Mouse (Mus musculus) frontal cortex, adult (tissue): ENCODE results near the gene Nav2.

Source experiments
- ATAC-seq: cut with Nextera tagmentation; 2 replicates; pipeline ENCODE4 v1.9.2; 2017; ENCODE audit warnings: mild to moderate bottlenecking, moderate library complexity, mixed read lengths; ENCODE audit not compliant: low TSS enrichment

The Nav2 gene

DNA sequence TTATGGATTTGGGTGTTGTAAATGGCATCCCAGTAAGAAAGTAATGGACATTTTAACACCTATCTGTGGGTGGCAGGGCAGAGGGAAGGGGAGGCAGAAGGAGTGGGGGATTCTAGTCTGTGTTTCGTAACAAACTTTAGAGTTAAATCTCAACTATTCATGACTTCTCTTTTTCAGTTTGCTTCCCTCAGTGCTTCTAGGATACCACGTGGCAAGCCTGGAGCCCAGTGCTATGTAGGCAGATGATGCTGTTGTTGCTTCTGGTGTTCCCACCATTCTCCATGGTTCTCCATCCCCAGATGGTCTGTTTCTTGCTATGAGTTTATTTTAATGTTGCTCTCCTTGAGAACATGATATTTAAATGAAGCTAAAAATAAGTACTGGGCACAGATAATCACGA, 92.3 kb downstream of the Nav2 start:
- ATAC-seq, result peak; percentile 93

DNA sequence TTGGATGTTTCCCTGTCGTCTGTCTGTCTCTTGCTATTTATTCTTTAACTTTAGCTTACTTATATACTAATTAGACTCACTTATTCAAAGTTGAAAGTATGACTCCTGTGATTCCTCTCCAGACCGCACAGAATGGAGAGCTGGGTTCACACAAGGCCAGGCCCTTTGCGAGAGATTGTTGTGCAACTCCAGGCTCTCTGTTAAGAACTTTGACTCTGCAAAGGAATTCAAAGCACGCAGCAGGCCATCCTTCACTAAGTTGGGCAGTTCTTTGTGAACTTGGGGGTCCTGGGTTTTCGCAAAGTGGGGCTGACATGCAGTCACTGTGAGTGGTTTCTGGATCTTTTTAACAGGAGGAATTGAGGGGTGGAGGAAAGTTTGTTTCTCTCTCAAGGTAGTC, 95.9 kb downstream of the Nav2 start:
- ATAC-seq, result no peak

DNA sequence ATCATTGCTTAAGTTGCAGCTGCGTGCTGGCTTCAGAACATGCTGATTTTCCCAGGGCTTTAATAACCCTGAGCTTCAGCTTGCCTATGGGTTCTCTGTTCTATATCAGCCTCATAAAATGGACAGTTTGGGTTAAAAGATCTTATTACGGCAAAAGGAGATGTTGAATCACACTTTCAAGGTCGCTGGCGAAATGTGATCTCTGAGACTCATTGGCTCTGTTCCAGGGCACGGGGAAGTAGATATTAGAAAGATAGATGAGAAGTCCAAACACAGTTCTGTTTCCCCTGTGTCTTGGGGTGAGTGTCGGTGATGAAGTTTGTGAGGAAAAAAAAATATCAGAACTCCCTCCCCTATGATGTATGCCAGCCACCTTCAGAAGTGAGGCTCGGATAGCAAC, 98.4 kb downstream of the Nav2 start:
- ATAC-seq, result no peak

DNA sequence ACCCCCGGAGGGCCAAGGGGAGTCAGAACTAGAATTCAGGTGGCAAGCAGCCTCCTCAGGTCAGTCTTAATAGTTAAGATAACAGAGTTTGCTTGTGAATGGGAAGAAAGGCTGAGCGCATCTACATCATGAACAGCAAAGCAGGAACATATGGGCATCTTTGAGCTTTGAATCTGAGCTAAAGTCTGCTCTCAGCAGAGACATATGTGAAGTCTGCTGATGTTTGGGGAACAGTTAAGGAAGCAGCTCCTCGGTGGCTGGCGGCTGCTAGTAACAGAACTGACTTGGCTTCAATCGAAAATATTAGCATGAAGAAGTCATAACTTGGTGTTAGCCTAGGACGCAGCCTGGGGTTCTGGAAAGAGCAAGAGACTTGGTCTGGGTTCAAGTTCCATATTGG, 102.2 kb downstream of the Nav2 start:
- ATAC-seq, result peak; percentile 81

GRCm38 (mm10) chr7:49012027-49012426, 103.5 kb downstream of the Nav2 start:
- no peak for ATAC-seq

- no peak for ATAC-seq
Measured at GRCm38 (mm10) chr7:49014480-49014879, 106.0 kb downstream of the Nav2 start.

- no peak for ATAC-seq
Measured at GRCm38 (mm10) chr7:49015297-49015696, 106.8 kb downstream of the Nav2 start.

DNA sequence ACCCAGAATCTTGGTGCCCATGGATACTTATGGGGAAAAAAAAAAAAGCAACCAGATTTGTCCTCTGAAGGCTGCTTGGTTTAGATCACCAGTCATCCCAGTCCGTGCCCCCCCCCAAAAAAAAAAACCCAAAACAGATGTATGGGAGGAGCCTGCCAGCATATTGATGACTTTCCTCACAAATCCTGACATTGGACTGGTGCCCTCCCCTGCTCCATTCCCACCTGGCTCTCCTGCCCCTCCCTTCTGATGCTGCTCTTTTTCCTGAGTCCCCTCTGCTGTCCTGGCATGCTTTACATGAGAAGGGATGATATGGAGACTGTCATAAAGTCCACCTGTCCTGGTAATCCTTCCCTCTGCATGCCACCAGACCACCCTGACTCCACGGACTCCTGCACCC, 107.6 kb downstream of the Nav2 start:
- no peak for ATAC-seq

DNA sequence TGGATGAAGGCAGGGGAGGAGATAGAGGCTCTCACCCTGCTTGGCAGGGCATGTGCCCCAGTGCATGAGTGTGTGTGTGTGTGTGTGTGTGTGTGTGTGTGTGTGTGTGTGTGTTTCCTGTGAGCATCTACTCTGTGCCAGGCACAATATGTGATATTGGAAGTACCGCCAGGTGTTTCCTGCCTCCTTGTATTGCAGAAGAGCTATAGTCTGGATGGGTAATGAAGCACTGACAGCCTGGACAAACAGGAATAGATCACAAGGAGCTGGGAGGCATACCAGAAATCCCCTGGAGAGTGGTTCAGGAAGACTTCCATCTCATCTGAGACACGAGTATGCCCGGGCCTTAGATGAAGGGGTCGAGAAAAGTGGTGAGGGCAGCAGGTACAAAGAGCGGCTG, 109.3 kb downstream of the Nav2 start:
- ATAC-seq, result no peak

- ATAC-seq, result no peak
Measured at GRCm38 (mm10) chr7:49018478-49018914, 110.0 kb downstream of the Nav2 start.

- ATAC-seq, result no peak
Measured at GRCm38 (mm10) chr7:49025026-49025815, 116.7 kb downstream of the Nav2 start.

- no peak for ATAC-seq
Measured at GRCm38 (mm10) chr7:49025991-49026390, 117.5 kb downstream of the Nav2 start.

DNA sequence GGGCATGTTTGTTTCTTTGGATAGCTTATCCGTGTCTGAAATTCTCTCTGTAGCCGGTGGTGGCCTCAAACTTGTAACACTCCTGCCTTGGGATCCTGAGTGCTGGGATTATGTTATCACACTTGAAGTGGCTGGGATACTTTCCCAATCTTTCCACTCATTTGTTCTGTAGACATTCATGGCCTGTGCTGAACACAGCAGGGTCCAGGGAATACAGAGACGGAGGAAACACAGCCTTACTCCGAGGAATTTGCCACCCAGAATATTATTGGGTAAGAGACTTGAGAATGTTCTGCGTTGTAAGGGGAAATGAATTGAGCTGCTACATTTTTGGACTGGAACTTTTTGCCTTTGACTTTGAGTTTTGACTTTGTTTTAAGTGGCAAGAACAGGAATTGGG, 118.0 kb downstream of the Nav2 start:
- ATAC-seq, result no peak

DNA sequence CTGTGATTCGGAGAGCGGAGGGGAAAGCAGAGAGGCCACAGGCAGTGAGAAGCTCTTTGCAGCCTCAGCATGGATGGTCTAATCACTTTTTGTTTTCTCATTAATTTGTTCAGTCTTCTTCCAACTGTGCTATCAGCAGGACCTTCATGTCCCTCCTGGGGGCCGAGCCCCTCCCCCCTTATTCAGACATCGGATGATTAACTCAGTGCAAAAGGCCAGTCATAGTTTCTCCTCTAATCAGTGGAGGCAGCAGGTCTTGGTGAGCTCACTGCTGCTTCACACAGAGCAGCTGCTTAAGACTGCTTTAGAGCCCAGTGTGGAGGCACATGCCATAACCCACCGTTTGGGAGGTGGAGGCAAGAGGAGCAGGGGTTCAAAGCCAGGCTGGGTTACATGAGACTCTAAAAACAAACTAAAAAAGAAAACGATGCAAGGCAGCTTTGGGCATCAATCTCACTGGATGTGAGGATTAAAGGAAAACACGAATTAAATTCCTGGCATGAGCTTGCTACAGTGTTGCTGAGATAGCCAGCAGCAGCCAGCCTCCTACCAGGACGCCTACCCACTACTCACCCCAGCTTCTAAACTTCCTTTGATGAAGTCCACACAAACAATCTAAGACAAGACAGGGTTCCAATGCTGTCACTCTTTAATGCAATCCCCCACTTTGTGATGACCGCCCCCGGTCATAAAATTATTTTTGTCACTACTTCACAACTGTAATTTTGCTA, 120.9 kb downstream of the Nav2 start:
- peak; percentile 59; the same call in 1 of the 2 replicates for ATAC-seq

- ATAC-seq, result no peak
Measured at GRCm38 (mm10) chr7:49032216-49032615, 123.7 kb downstream of the Nav2 start.

DNA sequence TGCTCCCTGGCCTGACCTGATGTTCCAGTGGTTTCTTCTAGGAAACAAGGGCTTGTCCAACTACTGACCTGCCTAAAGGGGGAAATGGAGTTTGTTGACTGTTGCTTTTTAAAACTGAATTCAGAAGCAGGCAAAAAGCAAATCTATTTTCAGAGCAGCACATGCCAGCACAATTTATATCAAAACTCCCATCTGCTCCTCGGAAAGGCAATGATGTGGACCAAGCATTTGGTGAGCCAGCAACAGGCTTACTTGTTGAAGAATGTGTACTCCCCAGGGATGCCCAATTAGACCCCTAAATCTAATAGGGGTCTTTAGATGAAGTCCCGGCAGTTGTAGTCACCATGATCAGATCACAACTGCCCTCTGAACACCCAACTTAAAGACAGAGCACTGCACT, 125.7 kb downstream of the Nav2 start:
- ATAC-seq, result 0 out of 2 replicates have a peak, but pooled peaks have one; percentile 27

- ATAC-seq, result no peak
Measured at GRCm38 (mm10) chr7:49040163-49040562, 131.6 kb downstream of the Nav2 start.

DNA sequence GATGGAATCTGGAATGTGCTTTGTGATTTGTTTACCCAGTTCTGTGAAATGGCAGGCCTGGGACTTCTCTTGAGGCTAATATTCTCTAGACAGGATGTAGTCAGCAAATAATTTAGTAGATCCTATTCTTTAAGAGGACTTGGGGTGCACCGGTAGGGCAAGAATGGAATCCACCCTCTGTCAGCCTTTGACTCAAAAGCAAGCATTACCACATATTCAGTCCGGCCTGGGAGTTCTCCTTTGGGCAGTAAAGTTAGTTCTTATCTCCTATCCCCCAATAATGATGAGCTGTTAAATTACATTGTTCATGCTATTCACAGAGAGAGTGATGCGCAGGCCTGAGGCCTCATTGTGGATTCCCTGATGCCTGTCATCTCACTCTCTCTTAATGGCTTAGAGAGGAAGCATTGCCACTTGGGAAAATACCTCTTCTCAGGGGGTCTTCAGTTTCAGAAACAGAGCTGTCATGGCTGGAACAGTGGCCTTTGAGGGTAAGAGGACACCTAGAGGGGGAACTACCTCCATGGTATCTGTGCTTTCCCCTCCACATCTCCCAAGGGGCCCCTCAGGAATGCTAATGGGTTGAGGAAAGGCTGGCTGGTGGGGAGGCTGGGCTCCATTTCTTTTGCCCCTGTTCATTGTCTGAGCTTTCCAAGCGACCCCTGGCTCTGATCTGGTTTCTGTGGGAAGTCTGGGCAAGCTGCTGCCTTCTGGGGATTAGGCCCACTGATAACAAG, 133.0 kb downstream of the Nav2 start:
- ATAC-seq, result no peak

DNA sequence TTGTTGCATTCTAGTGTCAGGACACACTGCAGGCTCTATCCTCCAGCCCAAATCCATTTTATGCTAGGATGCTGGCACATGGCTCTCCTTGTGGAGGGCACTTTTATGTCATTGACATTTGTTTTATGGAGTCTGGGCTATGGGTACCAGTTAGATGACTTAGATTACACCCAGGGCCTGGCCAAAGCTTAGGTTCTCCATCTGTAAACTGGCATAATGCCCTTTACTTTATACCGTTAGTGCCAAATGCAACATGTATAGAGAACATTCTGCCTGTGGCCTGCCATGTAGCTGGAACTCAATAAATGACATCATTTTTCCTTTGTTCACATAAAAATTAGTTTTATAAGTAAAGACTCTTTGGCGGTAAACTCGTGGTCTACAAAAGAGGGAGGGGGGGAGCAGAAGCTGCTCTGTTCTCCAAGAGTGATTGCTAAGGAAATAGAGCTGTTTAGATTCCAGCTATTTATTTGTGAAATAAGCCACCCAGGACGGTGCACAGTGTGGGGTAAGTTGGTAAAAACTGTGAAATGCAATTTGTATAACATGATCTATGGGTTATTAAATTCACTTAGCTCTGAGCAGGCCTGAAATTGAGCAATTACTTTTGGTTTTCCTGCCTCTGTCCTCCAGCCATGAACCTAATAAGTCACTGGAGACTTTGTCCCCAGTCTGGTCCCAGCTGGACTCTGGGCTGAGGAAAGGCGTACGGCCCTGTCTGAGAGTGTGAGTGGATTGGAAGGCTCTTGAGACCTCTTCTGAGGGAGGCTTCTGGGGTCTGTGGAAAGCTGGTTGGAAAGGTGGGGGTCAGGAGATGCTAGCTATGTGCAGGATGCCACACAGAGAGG, 137.2 kb downstream of the Nav2 start:
- no peak for ATAC-seq

DNA sequence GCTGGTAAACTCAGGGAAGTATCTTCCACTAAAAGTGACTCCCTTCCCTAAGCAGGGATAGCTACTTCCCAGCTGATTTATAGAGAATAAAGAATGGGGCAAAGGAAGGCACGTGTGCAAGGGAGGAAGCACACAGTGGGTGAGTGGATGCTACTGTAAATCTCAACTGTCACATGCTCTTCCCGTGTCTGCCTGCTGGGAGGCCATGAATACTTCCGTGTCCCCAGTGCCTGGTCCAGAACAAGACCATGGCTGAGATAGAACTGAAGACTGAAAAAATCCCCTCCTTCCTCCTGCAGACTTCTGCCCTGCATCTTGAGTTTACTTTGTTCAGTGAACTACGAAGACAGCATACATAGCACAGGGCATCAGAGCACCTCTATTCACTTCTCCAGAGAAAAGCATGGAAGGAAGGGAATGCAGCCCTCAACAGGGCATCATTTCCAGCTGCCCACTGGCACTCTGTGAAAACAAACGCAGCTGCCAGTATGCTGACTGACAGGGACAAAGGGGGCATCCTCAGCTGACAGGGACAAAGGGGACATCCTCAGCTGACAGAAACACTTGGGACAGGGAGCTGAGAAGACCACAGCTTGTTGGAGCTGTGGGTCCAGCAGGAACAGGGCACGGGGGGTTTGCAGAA, 138.0 kb downstream of the Nav2 start:
- ATAC-seq, result no peak

DNA sequence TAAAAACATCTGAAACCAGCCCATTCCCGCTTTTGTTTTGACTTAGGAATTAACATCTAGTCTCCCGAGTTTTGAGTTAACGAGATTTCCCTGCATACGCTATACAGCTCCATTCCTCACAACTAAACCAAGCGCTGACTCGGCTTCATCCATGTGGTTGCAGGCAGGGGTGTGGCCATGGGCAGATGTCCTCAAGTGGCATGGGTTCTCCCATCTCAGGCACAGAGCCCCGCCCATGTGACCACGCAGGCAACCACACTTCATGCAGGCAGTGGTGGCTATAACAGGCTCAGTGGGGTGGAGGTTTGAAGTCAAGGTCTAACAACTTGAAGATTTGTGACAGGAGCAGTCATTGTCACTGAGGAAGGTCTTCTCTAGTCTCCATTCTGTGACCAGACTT, 138.8 kb downstream of the Nav2 start:
- ATAC-seq, result no peak
